Mouse (Mus musculus): ENCODE data around the gene Gm20683. TPM values are rescaled to one million over a fixed set of nuclear protein-coding genes. Genes with fewer than 3 reads are reported as not detected.

The Gm20683 gene
- polyA plus RNA-seq, 1 experiment from 2014 or later, result 2.9 TPM

- no peak for DNase-seq (ENCODE audit: low spot score)
- Histone ChIP-seq H3K9ac (ENCODE audit: low read length) (no peak overlapping the region), H3K4me1 (ENCODE audit: control insufficient read depth, insufficient read depth, low read length) (peaks cover 13% of the 10 kb centered on the region), H3K4me3 (ENCODE audit: low read depth, low read length) (no peak overlapping the region), H3K27ac (ENCODE audit: low read depth, low read length) (no peak overlapping the region), H3K4me2 (ENCODE audit: low read depth) (no peak overlapping the region), H3K27me3 (ENCODE audit: control insufficient read depth, insufficient read depth, low read length) (no peaks in the 10 kb centered on the region), H3K9me3 (ENCODE audit: control insufficient read depth, low read length) (no peaks in the 10 kb centered on the region), H3K36me3 (ENCODE audit: control insufficient read depth, insufficient read depth, low read length) (no peaks in the 10 kb centered on the region)
- 92% methylated on average over 8 of the region's 8 CpGs for WGBS
- ATAC-seq (ENCODE audit: insufficient read depth, low FRiP score, low TSS enrichment), result no peak
Measured at GRCm38 (mm10) chr17:25869498-25869897, 27.9 kb upstream of the Gm20683 start.

GRCm38 (mm10) chr17:25868601-25869191 is 27.1 kb upstream of the Gm20683 start, which contains the start of gene Mcrip2:
TSS of gene Mcrip2 (minus strand) at chr17:25868764.
- WGBS, result 0% methylated on average over 24 of the region's 24 CpGs
- H3K27ac ChIP-seq (ENCODE audit: low read depth, low read length), result 0 out of 2 replicates have a peak within 1 kb of the TSS, but pooled peaks have one; percentile 27
- peak within 1 kb of the TSS; percentile 66 for H3K9ac ChIP-seq (ENCODE audit: low read length)
- H3K4me2 ChIP-seq (ENCODE audit: low read depth), result peak within 1 kb of the TSS; percentile 96
- ATAC-seq (ENCODE audit: insufficient read depth, low FRiP score, low TSS enrichment), result peak; percentile 84; the same call in 1 of the 2 replicates
- H3K4me1 ChIP-seq (ENCODE audit: control insufficient read depth, insufficient read depth, low read length), result peaks cover 9% of the 10 kb centered on the region
- no peaks in the 10 kb centered on the region for H3K27me3 ChIP-seq (ENCODE audit: control insufficient read depth, insufficient read depth, low read length)
- H3K36me3 ChIP-seq (ENCODE audit: control insufficient read depth, insufficient read depth, low read length), result no peaks in the 10 kb centered on the region
- DNase-seq (ENCODE audit: low spot score), result peak; percentile 84
- H3K4me3 ChIP-seq (ENCODE audit: low read depth, low read length), result peak within 1 kb of the TSS; percentile 85
- H3K9me3 ChIP-seq (ENCODE audit: control insufficient read depth, low read length), result no peaks in the 10 kb centered on the region

GRCm38 (mm10) chr17:25867836-25868600 is 26.5 kb upstream of the Gm20683 start:
- DNase-seq (ENCODE audit: low spot score) (peak; percentile 49), ATAC-seq (ENCODE audit: insufficient read depth, low FRiP score, low TSS enrichment) (peak; percentile 61; the same call in 1 of the 2 replicates)
- H3K9ac ChIP-seq (ENCODE audit: low read length), result peak overlapping the region; percentile 66
- no peaks in the 10 kb centered on the region for H3K9me3 ChIP-seq (ENCODE audit: control insufficient read depth, low read length)
- peak overlapping the region; percentile 96 for H3K4me2 ChIP-seq (ENCODE audit: low read depth)
- 1% methylated on average over 42 of the region's 42 CpGs for WGBS
- no peak overlapping the region for H3K27ac ChIP-seq (ENCODE audit: low read depth, low read length)
- peak overlapping the region; percentile 85 for H3K4me3 ChIP-seq (ENCODE audit: low read depth, low read length)
- peaks cover 9% of the 10 kb centered on the region for H3K4me1 ChIP-seq (ENCODE audit: control insufficient read depth, insufficient read depth, low read length)
- H3K27me3 ChIP-seq (ENCODE audit: control insufficient read depth, insufficient read depth, low read length), result no peaks in the 10 kb centered on the region
- no peaks in the 10 kb centered on the region for H3K36me3 ChIP-seq (ENCODE audit: control insufficient read depth, insufficient read depth, low read length)

- Histone ChIP-seq H3K9ac (ENCODE audit: low read length) (peak overlapping the region; percentile 66; the same call in 1 of the 2 replicates), H3K27me3 (ENCODE audit: control insufficient read depth, insufficient read depth, low read length) (no peaks in the 10 kb centered on the region), H3K9me3 (ENCODE audit: control insufficient read depth, low read length) (no peaks in the 10 kb centered on the region), H3K4me3 (ENCODE audit: low read depth, low read length) (peak overlapping the region; percentile 85; the same call in 1 of the 2 replicates), H3K27ac (ENCODE audit: low read depth, low read length) (no peak overlapping the region), H3K4me1 (ENCODE audit: control insufficient read depth, insufficient read depth, low read length) (peaks cover 9% of the 10 kb centered on the region), H3K36me3 (ENCODE audit: control insufficient read depth, insufficient read depth, low read length) (no peaks in the 10 kb centered on the region), H3K4me2 (ENCODE audit: low read depth) (peak overlapping the region; percentile 96)
- WGBS, result 16% methylated on average over 7 of the region's 7 CpGs
- ATAC-seq (ENCODE audit: insufficient read depth, low FRiP score, low TSS enrichment), result no peak
- DNase-seq (ENCODE audit: low spot score), result no peak
Measured at GRCm38 (mm10) chr17:25867509-25867835, 25.9 kb upstream of the Gm20683 start.

GRCm38 (mm10) chr17:25866172-25866571 is 24.6 kb upstream of the Gm20683 start:
- 93% methylated on average over 3 of the region's 3 CpGs for WGBS
- Histone ChIP-seq H3K27ac (ENCODE audit: low read depth, low read length) (no peak overlapping the region), H3K4me2 (ENCODE audit: low read depth) (no peak overlapping the region), H3K4me3 (ENCODE audit: low read depth, low read length) (no peak overlapping the region), H3K9me3 (ENCODE audit: control insufficient read depth, low read length) (no peaks in the 10 kb centered on the region), H3K4me1 (ENCODE audit: control insufficient read depth, insufficient read depth, low read length) (peaks cover 13% of the 10 kb centered on the region), H3K36me3 (ENCODE audit: control insufficient read depth, insufficient read depth, low read length) (no peaks in the 10 kb centered on the region), H3K9ac (ENCODE audit: low read length) (no peak overlapping the region), H3K27me3 (ENCODE audit: control insufficient read depth, insufficient read depth, low read length) (no peaks in the 10 kb centered on the region)
- DNase-seq (ENCODE audit: low spot score) (no peak), ATAC-seq (ENCODE audit: insufficient read depth, low FRiP score, low TSS enrichment) (no peak)

GRCm38 (mm10) chr17:25865288-25865687 is 23.7 kb upstream of the Gm20683 start:
- Histone ChIP-seq H3K9ac (ENCODE audit: low read length) (no peak overlapping the region), H3K9me3 (ENCODE audit: control insufficient read depth, low read length) (no peaks in the 10 kb centered on the region), H3K36me3 (ENCODE audit: control insufficient read depth, insufficient read depth, low read length) (no peaks in the 10 kb centered on the region), H3K4me3 (ENCODE audit: low read depth, low read length) (no peak overlapping the region), H3K4me1 (ENCODE audit: control insufficient read depth, insufficient read depth, low read length) (peaks cover 20% of the 10 kb centered on the region), H3K27ac (ENCODE audit: low read depth, low read length) (no peak overlapping the region), H3K27me3 (ENCODE audit: control insufficient read depth, insufficient read depth, low read length) (no peaks in the 10 kb centered on the region), H3K4me2 (ENCODE audit: low read depth) (no peak overlapping the region)
- ATAC-seq (ENCODE audit: insufficient read depth, low FRiP score, low TSS enrichment) (no peak), DNase-seq (ENCODE audit: low spot score) (no peak)
- WGBS, result 92% methylated on average over 11 of the region's 11 CpGs

- ATAC-seq (ENCODE audit: insufficient read depth, low FRiP score, low TSS enrichment), result no peak
- H3K9ac ChIP-seq (ENCODE audit: low read length), result no peak overlapping the region
- peaks cover 20% of the 10 kb centered on the region for H3K4me1 ChIP-seq (ENCODE audit: control insufficient read depth, insufficient read depth, low read length)
- no peak overlapping the region for H3K4me2 ChIP-seq (ENCODE audit: low read depth)
- no peaks in the 10 kb centered on the region for H3K27me3 ChIP-seq (ENCODE audit: control insufficient read depth, insufficient read depth, low read length)
- no peak overlapping the region for H3K4me3 ChIP-seq (ENCODE audit: low read depth, low read length)
- DNase-seq (ENCODE audit: low spot score), result no peak
- H3K36me3 ChIP-seq (ENCODE audit: control insufficient read depth, insufficient read depth, low read length), result no peaks in the 10 kb centered on the region
- H3K9me3 ChIP-seq (ENCODE audit: control insufficient read depth, low read length), result no peaks in the 10 kb centered on the region
- no peak overlapping the region for H3K27ac ChIP-seq (ENCODE audit: low read depth, low read length)
- WGBS, result 93% methylated on average over 14 of the region's 14 CpGs
Measured at GRCm38 (mm10) chr17:25864311-25864710, 22.7 kb upstream of the Gm20683 start.

- H3K4me3 ChIP-seq (ENCODE audit: low read depth, low read length), result no peak overlapping the region
- no peak for ATAC-seq (ENCODE audit: insufficient read depth, low FRiP score, low TSS enrichment)
- no peak for DNase-seq (ENCODE audit: low spot score)
- WGBS, result 87% methylated on average over 6 of the region's 6 CpGs
- no peaks in the 10 kb centered on the region for H3K27me3 ChIP-seq (ENCODE audit: control insufficient read depth, insufficient read depth, low read length)
- H3K9ac ChIP-seq (ENCODE audit: low read length), result no peak overlapping the region
- H3K9me3 ChIP-seq (ENCODE audit: control insufficient read depth, low read length), result no peaks in the 10 kb centered on the region
- H3K27ac ChIP-seq (ENCODE audit: low read depth, low read length), result no peak overlapping the region
- no peaks in the 10 kb centered on the region for H3K36me3 ChIP-seq (ENCODE audit: control insufficient read depth, insufficient read depth, low read length)
- no peak overlapping the region for H3K4me2 ChIP-seq (ENCODE audit: low read depth)
- H3K4me1 ChIP-seq (ENCODE audit: control insufficient read depth, insufficient read depth, low read length), result peaks cover 18% of the 10 kb centered on the region
Measured at GRCm38 (mm10) chr17:25863681-25864080, 22.1 kb upstream of the Gm20683 start.
